Mouse (Mus musculus): Measurements from ENCODE around the gene Trim12a. TPM values are rescaled to one million over a fixed set of nuclear protein-coding genes. Genes with fewer than 3 reads are reported as not detected.
"Not testable (repeated sequence)": the region's sequence is repeated elsewhere in the genome, so short reads cannot be mapped to it uniquely, and the experiment has no call there.

Gene Trim12a
- polyA plus RNA-seq, 1 experiment from 2014 or later, result 2.1 TPM

DNA sequence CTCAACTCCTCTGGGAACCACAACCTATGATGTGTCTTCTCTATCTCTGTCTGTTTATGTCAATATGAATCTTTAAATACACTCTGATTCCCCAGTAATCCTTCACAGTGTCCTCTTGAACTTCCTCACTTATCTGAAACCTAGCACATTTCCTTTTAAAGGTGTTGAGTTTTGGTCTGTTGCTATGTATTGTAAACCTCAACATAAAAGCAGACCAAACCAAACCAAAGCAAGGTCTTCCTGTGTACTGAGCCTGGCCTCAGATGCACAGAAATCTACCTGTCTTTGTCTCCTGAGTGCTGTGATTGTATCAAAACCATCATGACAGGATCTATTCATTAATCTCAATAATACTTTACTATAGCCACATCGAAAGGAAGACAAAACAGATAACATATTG is 24.6 kb downstream of the Trim12a start:
- TF ChIP-seq CTCF (IDR thresholded peaks at IDR 0.05), result no peak
- in situ Hi-C loops (cut with MboI; ENCODE audit: low pct_unique_long_range_greater_than_20kb), result no loop called here
- ATAC-seq, result no peak
- CTCF ChIA-PET, result no interaction called here
- no peak for DNase-seq (ENCODE audit: low read depth, low spot score)
- POLR2A ChIA-PET, result no interaction called here
- H3K27me3 ChIP-seq, result no peaks in the 10 kb centered on the region

DNA sequence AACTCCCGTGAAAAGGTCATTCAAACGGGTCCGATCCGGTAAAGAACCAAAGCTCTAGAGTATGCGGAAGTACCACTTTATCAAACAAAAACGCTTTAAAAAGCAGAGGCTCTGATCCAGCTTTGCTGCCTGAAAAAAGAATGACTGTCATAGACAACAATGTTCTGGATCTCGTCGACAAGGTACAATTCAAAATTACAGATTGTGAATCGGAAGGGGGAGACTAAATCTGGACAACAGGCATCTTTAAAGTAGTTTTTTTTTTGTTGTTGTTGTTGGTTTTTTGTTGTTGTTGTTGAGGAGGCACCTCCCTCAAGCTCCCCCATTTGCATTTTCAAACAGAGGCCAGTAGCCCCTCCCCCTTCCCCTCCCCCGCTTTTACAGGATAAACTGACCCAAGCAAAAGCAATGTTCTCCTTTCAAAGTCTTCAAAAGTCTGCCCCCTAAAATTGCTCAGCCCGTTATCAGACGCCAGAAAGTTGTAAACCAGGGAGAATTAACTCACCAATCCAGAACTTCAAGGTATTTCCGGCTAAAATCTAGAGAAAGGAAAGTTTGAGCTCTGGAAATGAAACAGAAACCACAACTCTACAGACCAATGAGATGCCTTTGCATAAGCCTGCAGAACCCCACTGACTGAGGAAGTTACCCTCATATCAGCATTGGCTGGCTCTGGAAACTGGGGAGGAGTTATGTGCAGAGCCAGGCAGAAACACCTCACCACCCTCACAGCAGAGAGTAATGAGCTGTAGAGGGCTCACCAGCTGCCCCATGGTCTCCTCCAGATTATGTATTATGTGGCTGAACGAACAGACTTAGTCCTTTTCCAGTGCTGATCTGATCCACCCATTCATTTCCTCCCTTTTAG is 27.5 kb downstream of the Trim12a start, which contains the start of gene Trim5:
Gene Trim5 (minus strand): TSS at position 519 of the 868 bp plus-strand sequence.
- POLR2A ChIA-PET; H3K27me3 ChIP-seq; in situ Hi-C loops (cut with MboI; ENCODE audit: low pct_unique_long_range_greater_than_20kb); CTCF ChIA-PET; DNase-seq (ENCODE audit: low read depth, low spot score): not testable (repeated sequence)
- ATAC-seq, result peak; percentile 76

DNA sequence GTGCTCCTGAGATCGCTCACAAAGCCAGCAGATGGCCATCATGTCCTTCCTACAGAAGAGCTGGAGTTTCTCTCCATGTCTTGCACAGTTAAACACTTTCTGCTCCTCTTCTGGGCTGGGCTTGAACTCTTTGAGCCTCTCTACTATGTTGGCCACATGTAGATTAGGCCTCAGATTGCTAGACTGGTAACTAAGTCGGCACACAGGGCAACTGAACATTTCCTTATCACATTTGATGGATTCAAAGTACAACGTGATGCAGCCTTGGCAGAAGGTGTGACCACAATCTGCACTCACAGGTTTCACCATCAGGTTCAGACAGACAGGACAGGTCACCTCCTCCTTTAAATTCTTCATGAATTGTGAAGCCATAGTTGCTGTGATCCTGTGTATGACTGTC is 35.9 kb downstream of the Trim12a start:
- H3K27me3 ChIP-seq; ATAC-seq; in situ Hi-C loops (cut with MboI; ENCODE audit: low pct_unique_long_range_greater_than_20kb); DNase-seq (ENCODE audit: low read depth, low spot score); POLR2A ChIA-PET; CTCF ChIA-PET: not testable (repeated sequence)

DNA sequence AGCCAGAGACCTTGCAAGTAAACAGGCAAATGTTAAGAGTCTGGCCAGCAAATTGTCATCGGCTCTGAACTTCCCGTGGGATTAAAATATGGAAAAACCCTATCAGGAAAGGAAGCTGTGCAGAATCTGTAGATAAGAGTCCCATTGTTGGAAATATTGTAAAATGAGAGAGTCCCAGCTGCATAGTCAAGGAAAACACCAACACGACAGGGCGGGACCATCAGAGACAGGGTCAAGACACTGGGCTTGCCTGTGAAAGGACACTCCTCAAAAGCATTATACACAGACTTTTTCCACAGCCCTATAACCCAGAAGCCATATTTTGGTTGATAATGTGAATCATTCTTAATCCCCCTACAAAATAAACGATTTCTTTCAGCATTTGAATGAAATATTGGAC is 49.9 kb downstream of the Trim12a start:
- H3K27me3 ChIP-seq; DNase-seq (ENCODE audit: low read depth, low spot score); CTCF ChIA-PET; POLR2A ChIA-PET; ATAC-seq; in situ Hi-C loops (cut with MboI; ENCODE audit: low pct_unique_long_range_greater_than_20kb): not testable (repeated sequence)

DNA sequence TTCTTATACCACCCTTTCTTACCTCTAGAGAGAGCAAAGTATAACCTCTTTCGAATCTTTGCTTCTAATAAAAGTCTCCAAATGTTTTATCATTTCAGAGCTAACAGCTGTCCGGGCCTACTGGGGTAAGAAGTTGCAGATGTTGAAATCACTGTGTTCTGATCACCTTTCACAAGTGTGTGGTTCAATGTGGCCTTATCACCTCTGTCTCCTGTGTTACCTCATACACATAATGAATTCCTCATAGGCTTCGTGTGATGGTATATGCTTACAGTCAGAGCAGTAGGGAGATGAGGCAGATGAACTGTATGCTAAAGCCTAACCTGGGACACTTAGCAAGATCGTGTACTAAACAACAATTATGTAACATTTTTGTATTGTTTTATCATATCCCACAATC is 54.9 kb downstream of the Trim12a start:
- POLR2A ChIA-PET; in situ Hi-C loops (cut with MboI; ENCODE audit: low pct_unique_long_range_greater_than_20kb); ATAC-seq; CTCF ChIA-PET; H3K27me3 ChIP-seq; DNase-seq (ENCODE audit: low read depth, low spot score): not testable (repeated sequence)

Other genes with a start within 250 kb of the Trim12a start
- not detected for gene Olfr644, start 243.6 kb downstream of the Trim12a start, polyA plus RNA-seq (2021)
- gene Olfr645, start 230.0 kb downstream of the Trim12a start, polyA plus RNA-seq (2021), result not detected
- gene Olfr646, start 210.6 kb downstream of the Trim12a start, polyA plus RNA-seq (2021), result 0.04 TPM
- not detected for gene Ubqln5, start 185.6 kb downstream of the Trim12a start, polyA plus RNA-seq (2021)
- not detected for gene Olfr643, start 178.1 kb downstream of the Trim12a start, polyA plus RNA-seq (2021)
- not detected for gene Ubqln3, start 172.2 kb downstream of the Trim12a start, polyA plus RNA-seq (2021)
- gene Ubqlnl, start 164.9 kb downstream of the Trim12a start, polyA plus RNA-seq (2021), result not detected
- not detected for gene Olfm5, start 150.6 kb downstream of the Trim12a start, polyA plus RNA-seq (2021)
- gene Olfr648, start 132.1 kb downstream of the Trim12a start, polyA plus RNA-seq (2021), result 0.03 TPM
- gene Olfr649, start 119.5 kb downstream of the Trim12a start, polyA plus RNA-seq (2021), result not detected
- 0.08 TPM for gene Trim6, start 96.7 kb downstream of the Trim12a start, polyA plus RNA-seq (2021)
- 1.6 TPM for gene Trim34a, start 71.0 kb downstream of the Trim12a start, polyA plus RNA-seq (2021)
- gene Trim5, start 27.4 kb downstream of the Trim12a start, polyA plus RNA-seq (2021), result 2.3 TPM
- gene Trim34b, start 14.0 kb upstream of the Trim12a start, polyA plus RNA-seq (2021), result 1.4 TPM
- 12.2 TPM for gene Trim12c, start 37.9 kb upstream of the Trim12a start, polyA plus RNA-seq (2021)
- not detected for gene Trim30b, start 54.4 kb upstream of the Trim12a start, polyA plus RNA-seq (2021)
- gene Trim30c, start 85.4 kb upstream of the Trim12a start, polyA plus RNA-seq (2021), result not detected
- gene Trim30a, start 149.7 kb upstream of the Trim12a start, polyA plus RNA-seq (2021), result 0.67 TPM
- not detected for gene Trim30d, start 192.4 kb upstream of the Trim12a start, polyA plus RNA-seq (2021)
- gene Olfr651, start 234.7 kb upstream of the Trim12a start, polyA plus RNA-seq (2021), result not detected
- gene Olfr652, start 245.4 kb upstream of the Trim12a start, polyA plus RNA-seq (2021), result not detected